Mouse (Mus musculus): ENCODE results near the gene Map1b. TPM values are rescaled to one million over a fixed set of nuclear protein-coding genes. Genes with fewer than 3 reads are reported as not detected.

The Map1b gene
- total RNA-seq, 1 experiment from 2014 or later: 0.35 TPM

DNA sequence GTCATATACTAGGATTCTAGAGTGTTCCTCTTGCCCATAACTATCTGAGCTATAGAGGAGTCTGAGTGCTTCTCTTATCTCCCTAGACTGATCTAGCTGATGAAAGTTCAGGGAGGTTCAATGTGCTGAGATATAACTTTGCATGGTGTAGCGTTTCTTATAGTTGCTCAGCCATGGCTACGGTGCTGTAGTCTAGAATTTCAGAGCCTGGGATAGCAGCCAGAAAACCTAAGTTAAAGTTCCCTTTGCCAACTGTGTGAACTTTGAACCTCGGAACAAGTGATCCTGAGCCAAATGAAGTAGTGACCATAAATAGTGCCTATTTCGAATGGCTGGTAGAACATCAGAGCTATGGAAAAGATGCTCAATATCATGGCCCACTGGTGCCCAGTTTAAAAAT, 56.7 kb downstream of the Map1b start:
- no peak for ATAC-seq (ENCODE audit: extremely low read depth, insufficient number of reproducible peaks, low FRiP score, poor library complexity, severe bottlenecking)

DNA sequence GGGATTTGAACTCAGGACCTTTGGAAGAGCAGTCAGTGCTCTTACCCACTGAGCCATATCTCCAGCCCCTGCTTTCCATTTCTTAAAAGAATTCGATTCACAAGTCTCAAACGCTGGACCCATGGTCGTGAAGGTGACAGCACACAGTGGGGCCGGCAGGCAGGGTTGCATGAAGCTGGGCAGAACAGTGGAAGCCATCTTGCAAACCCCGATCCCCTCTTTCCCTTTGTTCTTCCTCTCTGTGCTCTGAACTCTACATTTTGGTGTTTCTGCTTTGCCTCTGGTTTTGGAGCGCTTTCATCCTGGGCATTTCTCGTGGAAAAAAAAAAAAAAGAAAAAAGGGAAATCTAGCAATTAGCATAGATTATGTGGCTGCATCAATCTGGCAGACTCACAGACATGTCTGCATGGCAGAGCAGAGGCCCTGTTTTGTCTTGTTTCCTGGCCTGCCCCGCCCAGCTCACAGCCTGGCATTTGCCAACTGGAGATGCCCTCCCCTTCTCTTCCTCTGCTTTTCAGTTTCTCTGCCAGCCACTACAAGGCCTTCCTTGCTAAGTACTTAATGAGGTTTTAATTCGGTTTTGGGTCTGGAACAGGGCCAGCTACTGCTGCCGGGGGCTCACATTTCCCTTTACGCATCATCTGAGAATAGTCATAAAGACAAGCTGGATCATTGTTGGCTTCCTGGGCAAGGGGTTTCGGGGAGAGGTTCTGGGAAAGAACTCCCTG, 57.5 kb downstream of the Map1b start:
- ATAC-seq (ENCODE audit: extremely low read depth, insufficient number of reproducible peaks, low FRiP score, poor library complexity, severe bottlenecking): no peak

GRCm38 (mm10) chr13:99454977-99455376, 61.4 kb downstream of the Map1b start:
- no peak for ATAC-seq (ENCODE audit: extremely low read depth, insufficient number of reproducible peaks, low FRiP score, poor library complexity, severe bottlenecking)

DNA sequence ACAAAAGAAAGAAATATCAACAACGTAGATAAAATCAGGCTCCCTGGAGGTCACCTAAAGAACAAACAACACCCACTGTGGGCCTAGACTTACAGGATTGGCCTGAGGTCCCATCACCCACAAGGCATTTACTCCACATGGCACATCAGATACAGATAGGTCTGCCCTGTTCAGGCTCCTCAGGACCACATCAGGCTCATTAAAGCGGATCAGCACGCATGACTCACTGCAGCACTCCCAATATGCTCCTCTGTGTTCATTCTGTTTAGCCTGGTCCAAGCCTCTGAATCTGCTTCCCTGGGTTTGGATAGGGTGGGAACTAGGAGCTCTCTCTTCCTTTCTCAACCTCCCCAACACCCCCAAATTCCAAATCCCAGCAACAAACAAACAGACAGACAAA, 63.9 kb downstream of the Map1b start:
- ATAC-seq (ENCODE audit: extremely low read depth, insufficient number of reproducible peaks, low FRiP score, poor library complexity, severe bottlenecking): no peak

DNA sequence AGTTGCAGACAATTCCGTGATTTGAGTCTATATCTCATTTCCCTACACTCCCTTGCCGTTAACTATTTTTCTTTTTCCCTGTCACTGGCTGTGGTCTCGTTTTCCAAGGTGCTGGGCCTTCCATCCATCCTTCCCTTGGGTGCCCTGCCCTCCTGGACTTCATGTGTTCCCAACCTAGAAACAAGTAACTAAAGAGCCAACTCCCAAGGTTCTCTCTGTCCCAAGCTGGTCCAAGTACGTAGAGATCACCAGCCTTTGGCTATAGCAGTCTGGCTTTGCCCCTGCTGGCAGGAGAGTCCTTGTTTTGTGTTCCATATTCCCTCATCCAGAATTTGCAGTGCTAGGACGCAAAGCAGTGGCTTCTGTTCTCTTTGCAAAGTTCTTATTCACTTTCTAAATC, 65.1 kb downstream of the Map1b start:
- ATAC-seq (ENCODE audit: extremely low read depth, insufficient number of reproducible peaks, low FRiP score, poor library complexity, severe bottlenecking): no peak

- no peak for ATAC-seq (ENCODE audit: extremely low read depth, insufficient number of reproducible peaks, low FRiP score, poor library complexity, severe bottlenecking)
Measured at GRCm38 (mm10) chr13:99450766-99451165, 65.6 kb downstream of the Map1b start.

DNA sequence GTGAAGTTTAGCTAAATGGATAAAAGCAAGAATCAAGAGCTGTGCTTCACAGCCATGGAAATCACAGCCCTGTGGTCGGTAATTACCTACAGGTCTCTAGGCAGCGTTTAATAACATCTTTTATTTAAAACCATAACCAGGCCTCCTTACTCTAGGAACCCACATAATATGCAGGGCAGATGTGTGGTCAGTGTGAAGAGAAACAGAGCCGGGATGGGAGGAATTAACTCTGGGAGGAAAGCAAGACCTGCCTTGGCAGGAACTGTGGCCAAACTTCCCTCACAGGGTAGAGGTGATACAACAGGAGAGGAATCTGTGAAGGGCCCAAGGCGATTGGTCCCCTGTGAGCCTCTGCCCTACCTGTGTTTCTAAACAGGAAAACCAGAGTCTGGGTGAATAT, 66.8 kb downstream of the Map1b start:
- no peak for ATAC-seq (ENCODE audit: extremely low read depth, insufficient number of reproducible peaks, low FRiP score, poor library complexity, severe bottlenecking)

DNA sequence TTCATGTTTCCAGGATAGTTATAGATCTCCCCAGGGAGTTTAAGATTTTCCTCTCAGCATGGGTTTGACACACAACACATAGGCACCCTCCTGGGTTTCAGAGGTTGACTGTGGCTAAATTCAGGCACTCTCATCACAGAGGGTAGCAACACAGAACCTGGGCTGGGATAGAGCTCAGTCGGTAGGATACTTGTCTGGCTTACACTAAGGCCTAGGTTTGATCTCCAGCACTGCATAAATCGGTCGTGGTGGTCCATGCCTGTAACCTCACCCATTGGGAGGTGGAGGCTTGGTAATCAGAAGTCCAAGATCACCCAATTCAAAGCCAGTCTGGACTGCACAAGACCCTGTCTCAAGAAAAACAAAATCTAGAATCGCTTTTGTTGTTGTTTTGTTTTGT, 68.1 kb downstream of the Map1b start:
- ATAC-seq (ENCODE audit: extremely low read depth, insufficient number of reproducible peaks, low FRiP score, poor library complexity, severe bottlenecking): no peak

DNA sequence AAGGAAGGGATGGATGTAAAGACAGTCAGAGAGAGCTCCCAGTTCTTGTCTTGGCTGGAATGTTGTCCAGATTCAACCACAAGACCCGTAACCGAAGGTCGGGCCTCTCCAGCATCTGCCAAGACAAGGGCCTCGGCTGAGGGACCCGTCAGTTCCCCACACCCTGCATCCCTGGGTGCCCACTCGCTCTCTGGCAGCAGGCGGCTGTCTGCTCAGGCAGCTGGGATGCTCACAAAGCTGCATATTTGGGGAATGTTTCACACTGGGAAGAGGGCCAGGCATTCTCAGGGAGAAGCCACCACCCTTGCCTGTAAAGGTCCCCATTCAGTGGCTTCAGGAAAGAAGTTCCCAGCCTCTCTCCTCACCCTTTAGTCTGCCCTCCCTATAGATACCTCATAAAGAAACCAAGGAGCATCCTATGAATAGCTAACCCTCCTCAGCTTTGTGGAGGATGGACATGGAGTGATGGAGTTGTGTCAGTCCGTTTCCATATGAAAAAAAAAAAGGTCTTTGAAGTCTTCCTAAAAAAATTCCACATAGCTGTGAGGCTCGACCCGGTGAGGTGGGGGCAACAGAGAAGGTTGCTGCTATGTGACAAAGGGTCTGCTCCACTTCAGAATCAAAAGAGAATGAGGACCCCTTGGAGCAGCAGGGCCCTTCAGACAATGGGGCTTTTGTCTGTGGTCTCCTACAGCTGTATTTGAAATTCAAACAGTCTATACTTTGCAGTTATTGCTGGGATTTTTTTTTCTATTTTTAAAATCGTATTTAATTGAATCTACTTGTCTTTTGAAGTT, 68.7 kb downstream of the Map1b start:
- ATAC-seq (ENCODE audit: extremely low read depth, insufficient number of reproducible peaks, low FRiP score, poor library complexity, severe bottlenecking): no peak

- no peak for ATAC-seq (ENCODE audit: extremely low read depth, insufficient number of reproducible peaks, low FRiP score, poor library complexity, severe bottlenecking)
Measured at GRCm38 (mm10) chr13:99447002-99447401, 69.3 kb downstream of the Map1b start.

DNA sequence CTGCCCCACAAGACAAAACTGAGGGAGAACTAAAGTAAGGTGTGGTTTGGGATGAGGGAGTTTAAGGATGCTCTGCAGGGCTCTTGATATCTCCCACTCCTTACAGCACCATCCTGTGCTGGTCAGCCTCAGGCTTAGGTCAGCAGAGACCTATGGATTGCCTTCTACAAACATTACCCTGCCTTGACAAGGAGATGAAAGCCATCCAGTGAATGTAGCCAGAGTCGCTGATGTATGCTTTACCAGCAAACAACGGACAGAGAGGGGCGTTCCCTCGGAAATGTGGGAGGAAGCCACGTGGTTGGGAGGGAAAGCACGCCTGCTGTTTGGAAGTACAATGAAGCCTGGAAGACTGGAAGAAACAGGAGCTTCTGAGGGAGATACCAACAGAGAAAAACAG, 71.5 kb downstream of the Map1b start:
- ATAC-seq (ENCODE audit: extremely low read depth, insufficient number of reproducible peaks, low FRiP score, poor library complexity, severe bottlenecking): no peak

DNA sequence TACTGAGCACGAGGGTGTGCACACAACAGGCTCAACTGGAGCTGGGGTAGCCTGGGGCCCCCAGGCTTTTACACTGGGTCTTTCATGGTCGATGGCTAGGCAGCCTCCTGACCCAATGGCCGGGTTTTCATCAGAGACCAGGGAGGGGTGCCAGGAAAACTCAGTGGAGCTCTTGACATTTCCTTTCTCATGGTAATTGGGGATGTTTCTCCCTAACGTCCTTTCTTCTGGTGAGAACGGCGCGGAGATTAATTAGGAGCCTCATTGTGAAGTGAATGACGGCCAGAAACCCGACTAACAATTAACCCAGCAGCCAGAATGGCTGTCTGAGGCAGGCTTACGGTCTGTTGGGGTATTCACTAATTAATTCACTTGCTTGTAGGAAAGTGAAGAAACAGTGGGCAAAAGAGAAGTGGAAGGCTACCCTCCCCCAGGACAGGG, 71.9 kb downstream of the Map1b start:
- ATAC-seq (ENCODE audit: extremely low read depth, insufficient number of reproducible peaks, low FRiP score, poor library complexity, severe bottlenecking): no peak

DNA sequence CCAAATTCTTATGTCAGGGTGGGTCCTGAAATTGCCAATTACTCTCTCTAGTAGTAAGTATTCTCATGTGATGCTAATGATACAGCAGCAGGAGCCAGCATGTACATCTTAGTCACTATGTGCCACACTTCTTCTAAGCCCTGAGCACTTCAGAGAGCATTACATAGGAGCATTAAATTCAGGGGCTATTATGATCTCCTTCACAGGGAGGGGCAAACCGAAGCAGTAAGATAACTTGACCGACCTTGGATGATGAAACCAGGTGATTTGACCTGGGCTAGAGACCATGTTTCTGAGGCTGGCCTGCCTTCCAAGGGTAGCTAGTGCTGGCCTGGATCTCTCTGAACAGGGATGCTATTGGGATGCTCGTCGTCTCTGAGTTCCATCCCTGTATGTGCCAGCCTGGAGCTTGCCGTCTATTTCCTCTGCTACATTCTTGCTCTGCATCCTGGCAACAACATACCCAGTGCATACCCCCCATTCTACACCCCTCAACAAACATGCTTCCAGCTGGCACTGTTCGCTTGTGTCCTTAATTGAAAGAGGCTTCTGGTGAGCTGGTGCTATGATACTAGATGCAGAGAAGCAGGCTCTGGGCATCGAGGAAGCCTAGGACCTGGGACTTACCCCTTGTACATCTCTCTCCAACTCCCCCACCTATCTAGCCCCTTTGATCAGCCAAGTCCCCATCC, 72.7 kb downstream of the Map1b start:
- ATAC-seq (ENCODE audit: extremely low read depth, insufficient number of reproducible peaks, low FRiP score, poor library complexity, severe bottlenecking): no peak

- no peak for ATAC-seq (ENCODE audit: extremely low read depth, insufficient number of reproducible peaks, low FRiP score, poor library complexity, severe bottlenecking)
Measured at GRCm38 (mm10) chr13:99442434-99443249, 73.7 kb downstream of the Map1b start.

DNA sequence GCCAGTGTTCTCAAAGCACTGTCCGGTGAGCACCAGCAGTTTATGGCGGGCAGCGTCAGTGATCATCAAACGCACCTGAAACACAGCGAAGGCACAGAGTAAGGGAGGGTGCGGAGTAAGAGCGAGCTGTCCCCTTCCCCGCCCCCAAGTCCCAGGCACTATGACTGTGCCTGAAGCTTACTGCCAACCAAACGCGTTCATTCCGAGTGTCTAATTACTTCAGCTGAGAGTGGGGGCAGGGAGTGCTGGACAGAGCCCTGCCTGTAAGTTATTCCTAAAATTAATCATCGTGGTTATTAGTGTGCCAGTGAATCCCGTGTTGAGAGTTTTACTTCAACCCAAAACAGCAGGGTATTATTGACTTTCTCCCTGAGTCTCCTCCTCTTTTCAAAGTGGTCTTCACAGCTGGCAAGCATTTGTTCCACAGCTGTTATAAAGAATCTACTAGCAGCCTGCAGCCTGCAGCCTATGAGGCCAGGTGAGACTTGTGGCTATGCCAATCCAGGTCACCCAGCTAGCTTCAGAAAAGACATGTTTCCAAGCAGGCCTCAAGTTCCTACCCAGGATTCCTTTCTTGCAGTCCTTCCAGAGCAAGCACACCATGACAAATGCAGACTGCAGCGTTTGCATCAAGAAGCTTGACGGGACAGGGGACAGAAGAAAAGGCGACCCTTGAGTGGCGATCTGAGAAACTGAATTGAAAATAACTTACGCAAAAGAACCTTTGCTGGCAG, 74.5 kb downstream of the Map1b start:
- no peak for ATAC-seq (ENCODE audit: extremely low read depth, insufficient number of reproducible peaks, low FRiP score, poor library complexity, severe bottlenecking)

DNA sequence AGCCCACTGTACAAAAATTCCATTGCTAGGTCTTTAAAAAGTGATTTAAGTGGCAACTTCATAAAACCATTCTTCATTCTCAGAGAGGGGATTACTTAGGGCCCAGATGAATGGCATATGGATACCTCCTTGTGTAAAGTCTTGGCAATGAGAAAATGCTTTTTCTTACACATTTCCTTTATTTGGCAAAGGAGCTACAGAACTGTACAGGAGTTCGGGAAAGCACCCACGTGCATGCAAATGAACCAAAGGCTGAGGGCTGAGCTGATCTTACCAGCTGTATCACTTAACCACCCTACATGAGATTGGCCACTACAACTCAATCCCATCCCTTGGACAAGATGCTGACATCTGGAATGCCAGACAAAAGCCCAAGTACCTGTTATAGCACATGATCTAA, 76.1 kb downstream of the Map1b start:
- no peak for ATAC-seq (ENCODE audit: extremely low read depth, insufficient number of reproducible peaks, low FRiP score, poor library complexity, severe bottlenecking)

DNA sequence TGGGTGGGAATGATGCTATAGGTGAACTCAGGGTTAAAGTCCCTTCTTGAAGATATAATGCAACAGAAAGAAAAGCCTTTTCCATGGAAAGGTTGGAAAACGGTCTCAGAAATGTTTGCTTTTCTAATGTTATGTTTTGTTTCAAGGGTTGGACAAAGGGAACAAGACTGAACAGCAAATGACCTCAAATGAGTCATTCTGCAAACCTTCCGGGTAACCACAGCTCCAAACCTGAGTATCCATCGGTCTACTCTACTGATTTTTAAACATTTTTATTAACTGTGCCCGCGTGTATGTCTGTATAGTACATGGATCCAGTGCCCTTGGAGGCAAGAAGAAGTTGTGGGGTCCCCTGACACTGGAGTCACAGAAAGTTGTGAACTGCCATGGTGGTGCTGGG, 77.0 kb downstream of the Map1b start:
- ATAC-seq (ENCODE audit: extremely low read depth, insufficient number of reproducible peaks, low FRiP score, poor library complexity, severe bottlenecking): no peak

GRCm38 (mm10) chr13:99437051-99437450, 79.3 kb downstream of the Map1b start:
- no peak for ATAC-seq (ENCODE audit: extremely low read depth, insufficient number of reproducible peaks, low FRiP score, poor library complexity, severe bottlenecking)

All from neutrophil, adult 5-6 weeks (primary cell).